Mouse (Mus musculus): Measurements from ENCODE around the gene Usp33. TPM values are rescaled to one million over a fixed set of nuclear protein-coding genes. Genes with fewer than 3 reads are reported as not detected.

Gene Usp33
- total and polyA plus RNA-seq, 2 experiments from 2014 or later, result 70.7 to 83.3 TPM

- Histone ChIP-seq H3K4me1 (ENCODE audit: insufficient read depth, low read length) (no peaks in the 10 kb centered on the region), H3K27ac (ENCODE audit: low read depth, low read length) (no peak overlapping the region), H3K27me3 (ENCODE audit: insufficient read depth, low read length) (no peaks in the 10 kb centered on the region), H3K9me3 (ENCODE audit: low read length) (no peaks in the 10 kb centered on the region), H3K4me3 (ENCODE audit: low read depth, low read length) (no peak overlapping the region), H3K4me2 (ENCODE audit: low read depth, low read length, poor library complexity, severe bottlenecking) (no peak overlapping the region), H3K36me3 (ENCODE audit: insufficient read depth, low read length) (no peaks in the 10 kb centered on the region), H3K9ac (replicated peaks; ENCODE audit: low read length, poor library complexity, severe bottlenecking) (no peak overlapping the region)
- ATAC-seq (ENCODE audit: low FRiP score), result no peak
- no peak for DNase-seq (ENCODE audit: low spot score)
- WGBS, result 91% methylated on average over 4 of the region's 4 CpGs
- no peak for TF ChIP-seq CTCF (IDR thresholded peaks at IDR 0.05)
Observed at GRCm38 (mm10) chr3:152412362-152412761, 66.1 kb downstream of the Usp33 start.

- no peak overlapping the region for H3K4me2 ChIP-seq (ENCODE audit: low read depth, low read length, poor library complexity, severe bottlenecking)
- H3K4me1 ChIP-seq (ENCODE audit: insufficient read depth, low read length), result no peaks in the 10 kb centered on the region
- DNase-seq (ENCODE audit: low spot score) (no peak), ATAC-seq (ENCODE audit: low FRiP score) (no peak)
- H3K4me3 ChIP-seq (ENCODE audit: low read depth, low read length), result no peak overlapping the region
- TF ChIP-seq CTCF (IDR thresholded peaks at IDR 0.05), result no peak
- H3K27ac ChIP-seq (ENCODE audit: low read depth, low read length), result no peak overlapping the region
- H3K9ac ChIP-seq (replicated peaks; ENCODE audit: low read length, poor library complexity, severe bottlenecking), result no peak overlapping the region
- no peaks in the 10 kb centered on the region for H3K9me3 ChIP-seq (ENCODE audit: low read length)
- no peaks in the 10 kb centered on the region for H3K27me3 ChIP-seq (ENCODE audit: insufficient read depth, low read length)
- 91% methylated on average over 8 of the region's 8 CpGs for WGBS
- peaks cover 9% of the 10 kb centered on the region for H3K36me3 ChIP-seq (ENCODE audit: insufficient read depth, low read length)
Observed at GRCm38 (mm10) chr3:152428925-152429324, 82.6 kb downstream of the Usp33 start.

GRCm38 (mm10) chr3:152432677-152433076, 86.4 kb downstream of the Usp33 start:
- H3K36me3 ChIP-seq (ENCODE audit: insufficient read depth, low read length), result peaks cover 9% of the 10 kb centered on the region
- no peak overlapping the region for H3K4me2 ChIP-seq (ENCODE audit: low read depth, low read length, poor library complexity, severe bottlenecking)
- no peak for ATAC-seq (ENCODE audit: low FRiP score)
- no peak for DNase-seq (ENCODE audit: low spot score)
- no peak overlapping the region for H3K27ac ChIP-seq (ENCODE audit: low read depth, low read length)
- no peaks in the 10 kb centered on the region for H3K27me3 ChIP-seq (ENCODE audit: insufficient read depth, low read length)
- H3K4me3 ChIP-seq (ENCODE audit: low read depth, low read length), result no peak overlapping the region
- no peak overlapping the region for H3K9ac ChIP-seq (replicated peaks; ENCODE audit: low read length, poor library complexity, severe bottlenecking)
- H3K4me1 ChIP-seq (ENCODE audit: insufficient read depth, low read length), result no peaks in the 10 kb centered on the region
- no peaks in the 10 kb centered on the region for H3K9me3 ChIP-seq (ENCODE audit: low read length)
- TF ChIP-seq CTCF (IDR thresholded peaks at IDR 0.05), result no peak
- WGBS, result 96% methylated on average over 7 of the region's 7 CpGs

- Histone ChIP-seq H3K4me1 (ENCODE audit: insufficient read depth, low read length) (no peaks in the 10 kb centered on the region), H3K27me3 (ENCODE audit: insufficient read depth, low read length) (no peaks in the 10 kb centered on the region), H3K36me3 (ENCODE audit: insufficient read depth, low read length) (no peaks in the 10 kb centered on the region), H3K27ac (ENCODE audit: low read depth, low read length) (no peak overlapping the region), H3K4me2 (ENCODE audit: low read depth, low read length, poor library complexity, severe bottlenecking) (no peak overlapping the region), H3K9me3 (ENCODE audit: low read length) (no peaks in the 10 kb centered on the region), H3K4me3 (ENCODE audit: low read depth, low read length) (no peak overlapping the region), H3K9ac (replicated peaks; ENCODE audit: low read length, poor library complexity, severe bottlenecking) (no peak overlapping the region)
- TF ChIP-seq CTCF (IDR thresholded peaks at IDR 0.05), result no peak
- ATAC-seq (ENCODE audit: low FRiP score) (no peak), DNase-seq (ENCODE audit: low spot score) (no peak)
Observed at GRCm38 (mm10) chr3:152435590-152435989, 89.3 kb downstream of the Usp33 start.

- WGBS, result 95% methylated on average over 7 of the region's 7 CpGs
Observed at GRCm38 (mm10) chr3:152438068-152438467, 91.8 kb downstream of the Usp33 start.

GRCm38 (mm10) chr3:152442795-152443194, 96.5 kb downstream of the Usp33 start:
- DNase-seq (ENCODE audit: low spot score), result no peak
- H3K27ac ChIP-seq (ENCODE audit: low read depth, low read length), result no peak overlapping the region
- H3K4me2 ChIP-seq (ENCODE audit: low read depth, low read length, poor library complexity, severe bottlenecking), result no peak overlapping the region
- no peak overlapping the region for H3K4me3 ChIP-seq (ENCODE audit: low read depth, low read length)
- 95% methylated on average over 4 of the region's 4 CpGs for WGBS
- H3K27me3 ChIP-seq (ENCODE audit: insufficient read depth, low read length), result no peaks in the 10 kb centered on the region
- no peaks in the 10 kb centered on the region for H3K4me1 ChIP-seq (ENCODE audit: insufficient read depth, low read length)
- no peak for TF ChIP-seq CTCF (IDR thresholded peaks at IDR 0.05)
- H3K36me3 ChIP-seq (ENCODE audit: insufficient read depth, low read length), result no peaks in the 10 kb centered on the region
- ATAC-seq (ENCODE audit: low FRiP score), result no peak
- H3K9ac ChIP-seq (replicated peaks; ENCODE audit: low read length, poor library complexity, severe bottlenecking), result no peak overlapping the region
- H3K9me3 ChIP-seq (ENCODE audit: low read length), result no peaks in the 10 kb centered on the region

More at GRCm38 (mm10) chr3:152438068-152438467, 91.8 kb downstream of the Usp33 start:
- no peaks in the 10 kb centered on the region for H3K36me3 ChIP-seq (ENCODE audit: insufficient read depth, low read length)
- no peak overlapping the region for H3K9ac ChIP-seq (replicated peaks; ENCODE audit: low read length, poor library complexity, severe bottlenecking)
- no peak overlapping the region for H3K4me2 ChIP-seq (ENCODE audit: low read depth, low read length, poor library complexity, severe bottlenecking)
- no peaks in the 10 kb centered on the region for H3K4me1 ChIP-seq (ENCODE audit: insufficient read depth, low read length)
- H3K9me3 ChIP-seq (ENCODE audit: low read length), result no peaks in the 10 kb centered on the region
- no peak overlapping the region for H3K27ac ChIP-seq (ENCODE audit: low read depth, low read length)
- no peak overlapping the region for H3K4me3 ChIP-seq (ENCODE audit: low read depth, low read length)
- no peak for ATAC-seq (ENCODE audit: low FRiP score)
- H3K27me3 ChIP-seq (ENCODE audit: insufficient read depth, low read length), result no peaks in the 10 kb centered on the region
- no peak for DNase-seq (ENCODE audit: low spot score)
- TF ChIP-seq CTCF (IDR thresholded peaks at IDR 0.05), result no peak

Other genes starting within 250 kb of the Usp33 start
- gene Gipc2, start 180.2 kb upstream of the Usp33 start, total RNA-seq (2014; rRNA removed), result 13.0 and 21.1 TPM in 2 replicates
- 10.3 and 12.8 TPM in 2 replicates for gene Gipc2, start 180.2 kb upstream of the Usp33 start, polyA plus RNA-seq (2015; fragmentation: Nextera tagmentation; extraction: Ambion mirVana)
- gene Dnajb4, start 136.2 kb upstream of the Usp33 start, total RNA-seq (2014; rRNA removed), result 43.9 and 67.2 TPM in 2 replicates
- gene Dnajb4, start 136.2 kb upstream of the Usp33 start, polyA plus RNA-seq (2015; fragmentation: Nextera tagmentation; extraction: Ambion mirVana), result 47.1 and 50.3 TPM in 2 replicates
- gene Fubp1, start 136.1 kb upstream of the Usp33 start, total RNA-seq (2014; rRNA removed), result 183 and 237 TPM in 2 replicates
- 94.6 and 127 TPM in 2 replicates for gene Fubp1, start 136.1 kb upstream of the Usp33 start, polyA plus RNA-seq (2015; fragmentation: Nextera tagmentation; extraction: Ambion mirVana)
- gene Nexn, start 80.1 kb upstream of the Usp33 start, total RNA-seq (2014; rRNA removed), result 0.11 and 0.28 TPM in 2 replicates
- gene Nexn, start 80.1 kb upstream of the Usp33 start, polyA plus RNA-seq (2015; fragmentation: Nextera tagmentation; extraction: Ambion mirVana), result 1.5 and 2.3 TPM in 2 replicates
- 26.3 and 28.2 TPM in 2 replicates for gene Miga1, start 6.1 kb upstream of the Usp33 start, total RNA-seq (2014; rRNA removed)
- 16.9 and 18.7 TPM in 2 replicates for gene Miga1, start 6.1 kb upstream of the Usp33 start, polyA plus RNA-seq (2015; fragmentation: Nextera tagmentation; extraction: Ambion mirVana)
- gene Zzz3, start 49.0 kb downstream of the Usp33 start, total RNA-seq (2014; rRNA removed), result 29.4 and 40.6 TPM in 2 replicates
- 21.0 TPM in 2 replicates for gene Zzz3, start 49.0 kb downstream of the Usp33 start, polyA plus RNA-seq (2015; fragmentation: Nextera tagmentation; extraction: Ambion mirVana)